Mouse (Mus musculus): ENCODE data around the gene Nedd4. TPM values are rescaled to one million over a fixed set of nuclear protein-coding genes. Genes with fewer than 3 reads are reported as not detected.
A peak's percentile ranks its signal among the peaks of the same experiment; 100 is the strongest.

Nedd4 gene
- polyA plus RNA-seq, 1 experiment, result 78.6 TPM

DNA sequence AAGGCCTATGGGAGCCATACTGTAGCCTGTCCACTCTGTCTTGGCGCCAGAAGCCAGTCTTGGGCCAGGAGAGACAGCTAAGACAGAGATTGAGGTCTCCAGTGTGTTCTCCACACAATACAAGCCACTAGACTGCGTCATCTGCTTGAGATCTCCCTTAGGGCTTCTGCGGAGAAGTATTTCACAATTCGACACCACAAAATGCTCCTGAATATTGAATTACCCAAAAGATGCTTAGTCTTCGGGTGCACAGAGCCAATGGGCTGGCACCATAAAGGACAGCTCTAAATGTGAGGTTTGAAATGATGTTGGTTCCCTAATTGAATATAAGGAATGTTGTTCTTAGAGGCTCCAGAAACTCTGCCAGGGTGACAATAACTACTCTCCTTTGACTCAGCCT, 95.0 kb downstream of the Nedd4 start:
- WGBS, result 65% methylated on average over 5 of the region's 5 CpGs
- Histone ChIP-seq H3K27ac (ENCODE audit: control insufficient read depth, insufficient read depth, low read depth, low read length, poor library complexity) (no peak overlapping the region), H3K4me1 (ENCODE audit: control insufficient read depth, insufficient read depth, low read length) (peaks cover 2% of the 10 kb centered on the region; the same call in 1 of the 2 replicates), H3K4me3 (replicated peaks; ENCODE audit: control insufficient read depth, low read depth, low read length) (no peak overlapping the region)
- no peak for TF ChIP-seq CTCF (IDR thresholded peaks at IDR 0.05; ENCODE audit: control insufficient read depth, insufficient read depth, low read length)
- no peak for TF ChIP-seq POLR2A (IDR thresholded peaks at IDR 0.05; ENCODE audit: borderline replicate concordance, control insufficient read depth, low read depth, low read length)

DNA sequence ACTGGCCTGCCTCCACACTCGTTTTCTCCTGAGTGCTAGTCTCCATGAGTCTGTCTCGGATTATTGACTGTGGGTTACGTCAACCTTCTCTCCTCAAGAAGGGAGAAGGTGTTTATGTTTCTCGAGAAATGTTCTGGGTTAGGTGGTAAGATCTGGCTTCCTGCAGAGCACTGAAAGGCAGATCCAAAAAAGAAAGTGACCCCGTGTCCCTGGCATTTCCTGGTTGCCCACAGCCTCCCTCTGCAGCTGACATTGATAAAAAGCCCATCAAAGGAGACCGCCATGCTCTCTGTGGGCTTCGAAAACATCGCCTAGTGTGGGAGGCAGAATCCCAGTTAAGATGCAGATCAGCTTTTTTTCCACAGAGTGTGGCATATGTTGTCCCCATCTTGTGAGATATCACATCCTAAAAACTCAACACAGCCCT, 96.6 kb downstream of the Nedd4 start:
- Histone ChIP-seq H3K4me3 (replicated peaks; ENCODE audit: control insufficient read depth, low read depth, low read length) (no peak overlapping the region), H3K4me1 (ENCODE audit: control insufficient read depth, insufficient read depth, low read length) (no peaks in the 10 kb centered on the region), H3K27ac (ENCODE audit: control insufficient read depth, insufficient read depth, low read depth, low read length, poor library complexity) (no peak overlapping the region)
- 50% methylated on average over 8 of the region's 8 CpGs for WGBS
- TF ChIP-seq CTCF (IDR thresholded peaks at IDR 0.05; ENCODE audit: control insufficient read depth, insufficient read depth, low read length) (no peak), POLR2A (IDR thresholded peaks at IDR 0.05; ENCODE audit: borderline replicate concordance, control insufficient read depth, low read depth, low read length) (no peak)

GRCm38 (mm10) chr9:72763050-72763718, 101.0 kb downstream of the Nedd4 start:
- Histone ChIP-seq H3K4me3 (replicated peaks; ENCODE audit: control insufficient read depth, low read depth, low read length) (no peak overlapping the region), H3K27ac (ENCODE audit: control insufficient read depth, insufficient read depth, low read depth, low read length, poor library complexity) (no peak overlapping the region), H3K4me1 (ENCODE audit: control insufficient read depth, insufficient read depth, low read length) (no peaks in the 10 kb centered on the region)
- TF ChIP-seq CTCF (IDR thresholded peaks at IDR 0.05; ENCODE audit: control insufficient read depth, insufficient read depth, low read length), result no peak
- TF ChIP-seq POLR2A (IDR thresholded peaks at IDR 0.05; ENCODE audit: borderline replicate concordance, control insufficient read depth, low read depth, low read length), result no peak
- 51% methylated on average over 3 of the region's 3 CpGs for WGBS

- TF ChIP-seq POLR2A (IDR thresholded peaks at IDR 0.05; ENCODE audit: borderline replicate concordance, control insufficient read depth, low read depth, low read length) (no peak), CTCF (IDR thresholded peaks at IDR 0.05; ENCODE audit: control insufficient read depth, insufficient read depth, low read length) (peak; percentile 83)
- WGBS, result 2% methylated on average over 17 of the region's 17 CpGs
- no peak overlapping the region for H3K27ac ChIP-seq (ENCODE audit: control insufficient read depth, insufficient read depth, low read depth, low read length, poor library complexity)
- peaks cover 1% of the 10 kb centered on the region; the same call in 1 of the 2 replicates for H3K4me1 ChIP-seq (ENCODE audit: control insufficient read depth, insufficient read depth, low read length)
- peak overlapping the region; percentile 30 for H3K4me3 ChIP-seq (replicated peaks; ENCODE audit: control insufficient read depth, low read depth, low read length)
These were observed 104.7 kb downstream of the Nedd4 start for GRCm38 (mm10) chr9:72766789-72767349.

DNA sequence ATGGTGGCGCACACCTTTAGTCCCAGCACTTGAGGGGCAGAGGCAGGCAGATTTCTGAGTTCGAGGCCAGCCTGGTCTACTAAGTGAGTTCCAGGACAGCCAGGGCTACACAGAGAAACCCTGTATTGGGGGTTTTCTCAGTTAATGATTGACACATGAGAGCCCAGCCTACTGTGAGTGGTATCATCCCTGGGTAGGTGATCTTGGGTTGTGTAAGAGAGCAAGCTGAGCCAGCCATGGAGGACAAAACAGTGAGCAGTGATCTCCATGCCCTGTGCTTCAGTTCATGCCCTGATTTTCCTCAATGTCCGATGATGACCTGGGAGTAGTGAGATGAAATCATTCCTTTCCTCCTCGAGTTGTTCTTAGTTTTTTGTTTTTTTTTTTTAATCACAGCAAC, 112.9 kb downstream of the Nedd4 start:
- H3K4me1 ChIP-seq (ENCODE audit: control insufficient read depth, insufficient read depth, low read length), result peaks cover 1% of the 10 kb centered on the region; the same call in 1 of the 2 replicates
- TF ChIP-seq CTCF (IDR thresholded peaks at IDR 0.05; ENCODE audit: control insufficient read depth, insufficient read depth, low read length) (no peak), POLR2A (IDR thresholded peaks at IDR 0.05; ENCODE audit: borderline replicate concordance, control insufficient read depth, low read depth, low read length) (no peak)
- no peak overlapping the region for H3K27ac ChIP-seq (ENCODE audit: control insufficient read depth, insufficient read depth, low read depth, low read length, poor library complexity)
- no peak overlapping the region for H3K4me3 ChIP-seq (replicated peaks; ENCODE audit: control insufficient read depth, low read depth, low read length)
- 78% methylated on average over 4 of the region's 4 CpGs for whole genome bisulfite sequencing

GRCm38 (mm10) chr9:72779004-72779403, 116.9 kb downstream of the Nedd4 start:
- H3K27ac ChIP-seq (ENCODE audit: control insufficient read depth, insufficient read depth, low read depth, low read length, poor library complexity), result no peak overlapping the region
- TF ChIP-seq CTCF (IDR thresholded peaks at IDR 0.05; ENCODE audit: control insufficient read depth, insufficient read depth, low read length) (no peak), POLR2A (IDR thresholded peaks at IDR 0.05; ENCODE audit: borderline replicate concordance, control insufficient read depth, low read depth, low read length) (no peak)
- H3K4me3 ChIP-seq (replicated peaks; ENCODE audit: control insufficient read depth, low read depth, low read length), result no peak overlapping the region
- 72% methylated on average over 11 of the region's 11 CpGs for WGBS
- H3K4me1 ChIP-seq (ENCODE audit: control insufficient read depth, insufficient read depth, low read length), result no peaks in the 10 kb centered on the region

DNA sequence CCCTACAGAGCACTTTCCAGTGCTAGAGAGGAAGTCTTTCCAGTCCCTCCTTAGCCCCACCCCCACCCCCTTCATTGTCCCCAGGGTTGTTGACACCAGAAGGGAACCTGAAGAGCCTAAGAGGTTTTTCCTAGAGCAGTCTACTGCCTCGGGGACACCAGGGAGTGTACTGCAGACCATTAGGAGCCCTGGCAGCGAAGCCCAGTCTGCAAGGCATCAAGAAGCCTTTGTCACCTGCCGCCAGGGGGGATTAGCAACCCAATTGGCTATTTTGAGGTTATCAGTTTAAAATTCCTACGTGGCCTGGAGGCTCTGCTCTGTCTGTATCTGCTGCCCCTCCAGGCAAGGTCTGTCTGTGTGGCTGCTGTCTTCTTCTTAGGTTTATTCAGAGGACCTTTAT, 117.6 kb downstream of the Nedd4 start:
- TF ChIP-seq POLR2A (IDR thresholded peaks at IDR 0.05; ENCODE audit: borderline replicate concordance, control insufficient read depth, low read depth, low read length) (no peak), CTCF (IDR thresholded peaks at IDR 0.05; ENCODE audit: control insufficient read depth, insufficient read depth, low read length) (no peak)
- Histone ChIP-seq H3K4me3 (replicated peaks; ENCODE audit: control insufficient read depth, low read depth, low read length) (no peak overlapping the region), H3K4me1 (ENCODE audit: control insufficient read depth, insufficient read depth, low read length) (no peaks in the 10 kb centered on the region), H3K27ac (ENCODE audit: control insufficient read depth, insufficient read depth, low read depth, low read length, poor library complexity) (no peak overlapping the region)
- 59% methylated on average over 4 of the region's 4 CpGs for WGBS

- Histone ChIP-seq H3K4me3 (replicated peaks; ENCODE audit: control insufficient read depth, low read depth, low read length) (no peak overlapping the region), H3K27ac (ENCODE audit: control insufficient read depth, insufficient read depth, low read depth, low read length, poor library complexity) (no peak overlapping the region), H3K4me1 (ENCODE audit: control insufficient read depth, insufficient read depth, low read length) (no peaks in the 10 kb centered on the region)
- TF ChIP-seq CTCF (IDR thresholded peaks at IDR 0.05; ENCODE audit: control insufficient read depth, insufficient read depth, low read length), result no peak
- no peak for TF ChIP-seq POLR2A (IDR thresholded peaks at IDR 0.05; ENCODE audit: borderline replicate concordance, control insufficient read depth, low read depth, low read length)
- 58% methylated on average over 5 of the region's 5 CpGs for WGBS
These were observed 118.5 kb downstream of the Nedd4 start for GRCm38 (mm10) chr9:72780694-72781093.

Data from bone marrow, adult 2 months (tissue).